Mouse (Mus musculus) thymus, adult 2 months (tissue): ENCODE data around the gene Ccdc183.

Experiments
- CTCF ChIP-seq: fragments of 200-500 bp; IDR thresholded peaks from 2 replicates; pipeline ENCODE4 v1.5.1; 2012; ENCODE audit warnings: mild to moderate bottlenecking, control low read depth, low read length, moderate library complexity, borderline replicate concordance; ENCODE audit not compliant: control insufficient read depth, poor library complexity, insufficient read depth; ENCODE audit errors: extremely low read depth
- POLR2A ChIP-seq: fragments of 200-500 bp; IDR thresholded peaks from 2 replicates; pipeline ENCODE4 v1.6.1; 2012; ENCODE audit warnings: mild to moderate bottlenecking, low read length, control low read depth, moderate library complexity; ENCODE audit not compliant: control insufficient read depth, poor library complexity, insufficient read depth; ENCODE audit errors: extremely low read depth

DNA sequence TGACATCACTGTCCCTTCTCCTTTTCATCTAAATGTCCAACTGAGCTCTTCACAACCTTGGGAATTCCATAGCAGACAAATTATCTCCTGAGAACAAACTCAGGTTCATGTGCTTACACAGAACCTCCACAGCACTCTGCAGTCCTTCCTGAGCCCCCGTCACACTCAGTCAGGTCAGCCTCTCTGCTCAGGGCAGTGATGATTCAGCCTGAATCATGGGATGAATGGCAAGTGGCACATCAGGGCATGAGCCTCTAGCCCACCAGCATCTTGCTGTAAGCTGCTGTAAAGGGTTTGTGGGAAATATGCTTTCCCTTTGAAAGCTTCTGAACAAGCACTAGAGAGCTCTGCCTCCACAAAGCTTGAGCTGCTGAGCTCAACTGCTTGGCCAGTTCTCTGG, 18.7 kb downstream of the Ccdc183 start:
- TF ChIP-seq CTCF (no peak), POLR2A (no peak)
